Mouse (Mus musculus) midbrain, embryonic 13.5 days (tissue): ENCODE measurements around the gene Foxn3. TPM values are rescaled to one million over a fixed set of nuclear protein-coding genes. Genes with fewer than 3 reads are reported as not detected.
A peak's percentile ranks its signal among the peaks of the same experiment; 100 is the strongest.

Experiments used
- ATAC-seq: fragments of 200-750 bp; cut with Nextera tagmentation; 2 replicates; pipeline ENCODE4 v1.8.0; 2017; ENCODE audit warnings: mild to moderate bottlenecking, moderate TSS enrichment, moderate library complexity
- H3K27ac ChIP-seq: fragments of 300-500 bp; sonication (generic); 2 replicates; pipeline ENCODE4 v1.5.1; 2015; ENCODE audit warnings: inconsistent platforms, mild to moderate bottlenecking, moderate library complexity
- H3K27me3 ChIP-seq: fragments of 300-500 bp; sonication (generic); 2 replicates; pipeline ENCODE4 v1.6.1; 2015; ENCODE audit warnings: mild to moderate bottlenecking, inconsistent platforms
- H3K36me3 ChIP-seq: fragments of 300-500 bp; sonication (generic); 2 replicates; pipeline ENCODE4 v1.6.1; 2015; ENCODE audit warnings: mild to moderate bottlenecking, inconsistent platforms
- H3K4me1 ChIP-seq: fragments of 300-500 bp; sonication (generic); replicated peaks from 2 replicates; pipeline ENCODE4 v1.6.1; 2015; ENCODE audit warnings: inconsistent platforms
- H3K4me2 ChIP-seq: fragments of 300-500 bp; sonication (generic); replicated peaks from 2 replicates; pipeline ENCODE4 v1.6.1; 2015; ENCODE audit warnings: moderate library complexity, mild to moderate bottlenecking, inconsistent platforms
- H3K4me3 ChIP-seq: fragments of 300-500 bp; sonication (generic); replicated peaks from 2 replicates; pipeline ENCODE4 v1.5.1; 2015; ENCODE audit warnings: mild to moderate bottlenecking, inconsistent platforms
- H3K9ac ChIP-seq: fragments of 300-500 bp; sonication (generic); replicated peaks from 2 replicates; pipeline ENCODE4 v1.6.1; 2015; ENCODE audit warnings: mild to moderate bottlenecking, inconsistent platforms
- H3K9me3 ChIP-seq: fragments of 300-500 bp; sonication (generic); 2 replicates; pipeline ENCODE4 v1.6.1; 2016; ENCODE audit warnings: mild to moderate bottlenecking, inconsistent platforms
- WGBS: fragments of 180-500 bp; shearing (Covaris S2); methylation state at CpG from one replicate; pipeline ENCODE4 v1.1.7; 2015; 5-methylcytosine and 5-hydroxymethylcytosine counted together
- polyA plus RNA-seq: library from polyadenylated mRNA; unstranded; fragments of >200 nt; fragmentation: Nextera tagmentation; extraction: Ambion mirVana; gene quantifications from 2 replicates; pipeline ENCODE4 v1.2.1, GENCODE M21; 2015

The Foxn3 gene
- polyA plus RNA-seq, 1 experiment from 2014 or later, result 83.7 TPM

DNA sequence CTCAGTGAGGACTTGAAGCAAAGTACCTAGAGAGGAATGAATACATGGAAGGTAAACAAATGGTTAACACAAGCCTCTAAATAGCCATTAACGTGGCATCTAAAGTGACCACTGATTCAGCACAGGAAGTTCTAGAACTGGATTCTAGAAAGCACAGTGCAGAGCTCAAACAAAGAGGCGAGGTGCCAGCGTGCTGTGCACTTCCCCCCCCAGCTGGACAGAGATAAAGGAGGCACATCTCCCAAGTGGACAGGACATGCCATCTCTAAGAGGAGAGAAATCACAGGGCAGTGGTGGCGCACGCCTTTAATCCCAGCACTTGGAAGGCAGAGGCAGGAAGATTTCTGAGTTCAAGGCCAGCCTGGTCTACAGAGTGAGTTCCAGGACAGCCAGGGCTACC is 173.0 kb downstream of the Foxn3 start:
- peaks cover 49% of the 10 kb centered on the region for H3K4me1 ChIP-seq
- H3K9me3 ChIP-seq, result no peaks in the 10 kb centered on the region
- H3K9ac ChIP-seq, result no peak overlapping the region
- H3K4me2 ChIP-seq, result no peak overlapping the region
- H3K4me3 ChIP-seq, result no peak overlapping the region
- no peak for ATAC-seq
- no peak overlapping the region for H3K27ac ChIP-seq
- no peaks in the 10 kb centered on the region; the same call in 1 of the 2 replicates for H3K27me3 ChIP-seq
- peaks cover 22% of the 10 kb centered on the region for H3K36me3 ChIP-seq
- WGBS, result 82% methylated on average over 5 of the region's 5 CpGs

DNA sequence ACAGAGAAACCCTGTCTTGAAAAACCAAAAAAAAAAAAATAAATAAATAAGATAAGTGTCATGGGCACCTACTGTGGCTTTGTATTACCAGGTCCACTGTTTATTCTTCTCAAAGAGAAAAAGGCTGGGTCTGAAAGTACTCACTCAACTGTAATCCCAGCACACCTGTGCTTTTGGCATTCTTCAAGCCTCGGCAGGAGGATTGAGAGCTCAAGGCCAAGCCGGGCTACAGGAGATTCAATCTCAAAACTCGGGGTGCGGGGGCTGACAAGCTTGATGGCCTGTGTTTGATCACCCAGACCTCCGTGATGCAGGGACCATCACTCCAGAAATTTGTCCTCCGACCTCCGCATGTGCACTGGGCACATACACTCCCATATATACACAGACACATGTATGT is 174.1 kb downstream of the Foxn3 start:
- H3K27me3 ChIP-seq, result no peaks in the 10 kb centered on the region
- no peaks in the 10 kb centered on the region for H3K9me3 ChIP-seq
- WGBS, result 94% methylated on average over 7 of the region's 7 CpGs
- H3K4me3 ChIP-seq, result no peak overlapping the region
- H3K4me1 ChIP-seq, result peaks cover 55% of the 10 kb centered on the region
- H3K9ac ChIP-seq, result no peak overlapping the region
- ATAC-seq, result no peak
- H3K36me3 ChIP-seq, result peaks cover 22% of the 10 kb centered on the region
- no peak overlapping the region for H3K27ac ChIP-seq
- no peak overlapping the region for H3K4me2 ChIP-seq

DNA sequence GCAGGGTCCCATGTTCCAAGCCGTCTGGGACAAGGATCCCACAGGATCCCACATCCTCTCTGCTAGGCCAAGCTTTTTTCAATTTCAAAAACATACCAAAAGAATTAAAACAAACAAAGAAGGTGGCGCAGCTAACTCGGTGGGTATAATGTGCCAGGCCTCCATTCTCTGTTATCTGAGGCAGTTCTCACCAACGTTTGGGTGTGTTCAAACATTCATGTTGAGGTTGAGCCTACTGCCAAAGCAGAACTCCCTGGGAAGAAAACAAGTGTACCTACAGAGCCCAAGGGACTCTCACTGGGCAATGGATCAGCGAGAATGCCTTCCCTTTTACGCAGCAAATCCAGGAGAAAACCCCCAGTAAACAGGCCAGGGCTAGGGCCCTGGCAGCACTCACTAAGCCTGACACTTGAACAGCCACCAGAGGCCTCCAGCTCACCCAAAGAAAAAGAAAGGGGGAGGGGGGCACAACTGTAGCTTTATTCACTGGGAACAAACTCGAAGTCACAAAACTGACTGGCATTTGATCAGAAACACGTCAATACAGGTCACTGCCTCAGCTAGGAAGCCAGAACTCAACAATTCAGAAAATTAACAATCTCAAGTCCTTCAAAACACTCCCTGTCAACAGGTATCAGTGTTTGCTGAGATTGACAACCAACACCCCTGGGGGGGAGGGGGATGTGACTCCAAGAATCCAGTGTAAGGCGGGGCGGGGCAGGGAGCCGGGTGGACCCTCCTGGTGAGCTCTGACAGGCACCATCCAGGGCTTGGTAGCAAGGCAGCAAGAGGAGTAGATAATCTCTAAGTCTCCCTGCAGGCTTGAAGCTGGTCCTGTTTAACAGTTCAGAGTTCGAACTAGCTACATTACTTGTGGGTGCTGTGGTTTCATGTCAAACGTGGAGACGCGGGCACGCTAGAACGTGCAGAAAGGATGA is 177.2 kb downstream of the Foxn3 start:
- no peaks in the 10 kb centered on the region for H3K27me3 ChIP-seq
- no peak for ATAC-seq
- H3K27ac ChIP-seq, result no peak overlapping the region
- H3K4me2 ChIP-seq, result no peak overlapping the region
- no peaks in the 10 kb centered on the region for H3K9me3 ChIP-seq
- H3K9ac ChIP-seq, result no peak overlapping the region
- H3K4me3 ChIP-seq, result no peak overlapping the region
- peaks cover 37% of the 10 kb centered on the region for H3K36me3 ChIP-seq
- WGBS, result 61% methylated on average over 17 of the region's 17 CpGs
- H3K4me1 ChIP-seq, result peaks cover 39% of the 10 kb centered on the region

DNA sequence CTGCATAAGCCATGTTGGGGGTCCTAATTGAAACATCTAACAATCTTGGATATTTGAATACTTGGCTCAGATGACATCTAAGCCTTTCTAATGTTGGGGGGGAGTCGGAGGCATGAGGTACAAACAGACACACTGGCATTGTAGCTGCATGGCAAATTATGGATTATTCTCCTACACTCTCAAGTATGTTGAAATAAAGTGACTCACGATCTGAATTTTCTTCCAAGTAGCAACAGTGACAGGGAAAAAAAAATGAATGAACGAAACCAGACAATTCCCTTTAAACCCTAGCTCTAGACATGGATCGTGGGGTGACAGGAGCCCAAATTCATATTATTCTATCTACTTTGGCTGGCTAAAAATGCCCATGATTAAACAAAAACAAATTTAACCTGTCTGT is 178.3 kb downstream of the Foxn3 start:
- Histone ChIP-seq H3K27me3 (no peaks in the 10 kb centered on the region), H3K4me2 (no peak overlapping the region), H3K9me3 (no peaks in the 10 kb centered on the region), H3K27ac (no peak overlapping the region), H3K4me1 (peaks cover 39% of the 10 kb centered on the region), H3K4me3 (no peak overlapping the region), H3K9ac (no peak overlapping the region), H3K36me3 (peaks cover 39% of the 10 kb centered on the region)
- ATAC-seq, result no peak
- WGBS, result 92% methylated on average over 4 of the region's 4 CpGs

DNA sequence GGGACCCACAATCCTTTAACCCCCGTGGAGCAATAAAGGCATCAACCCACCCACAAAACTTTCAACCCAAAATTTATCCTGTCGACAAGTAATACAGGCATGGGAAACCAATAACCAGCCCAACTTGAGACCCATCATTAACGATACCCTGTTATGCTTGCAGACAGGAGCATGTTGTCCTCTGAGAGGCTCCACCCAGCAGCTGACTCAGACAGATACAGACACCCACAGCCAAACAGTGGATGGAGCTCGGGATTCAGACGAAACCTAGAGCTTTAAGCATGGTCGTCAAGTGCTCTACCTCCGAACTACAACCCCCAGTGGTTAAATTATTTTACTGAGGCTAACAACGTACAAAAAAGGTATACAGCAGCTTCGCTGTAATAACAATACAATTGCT is 182.1 kb downstream of the Foxn3 start:
- Histone ChIP-seq H3K4me2 (no peak overlapping the region), H3K4me1 (peaks cover 59% of the 10 kb centered on the region), H3K27ac (no peak overlapping the region), H3K9me3 (no peaks in the 10 kb centered on the region), H3K36me3 (peaks cover 17% of the 10 kb centered on the region), H3K27me3 (no peaks in the 10 kb centered on the region), H3K4me3 (no peak overlapping the region), H3K9ac (no peak overlapping the region)
- ATAC-seq, result no peak
- WGBS, result 94% methylated on average over 9 of the region's 9 CpGs

DNA sequence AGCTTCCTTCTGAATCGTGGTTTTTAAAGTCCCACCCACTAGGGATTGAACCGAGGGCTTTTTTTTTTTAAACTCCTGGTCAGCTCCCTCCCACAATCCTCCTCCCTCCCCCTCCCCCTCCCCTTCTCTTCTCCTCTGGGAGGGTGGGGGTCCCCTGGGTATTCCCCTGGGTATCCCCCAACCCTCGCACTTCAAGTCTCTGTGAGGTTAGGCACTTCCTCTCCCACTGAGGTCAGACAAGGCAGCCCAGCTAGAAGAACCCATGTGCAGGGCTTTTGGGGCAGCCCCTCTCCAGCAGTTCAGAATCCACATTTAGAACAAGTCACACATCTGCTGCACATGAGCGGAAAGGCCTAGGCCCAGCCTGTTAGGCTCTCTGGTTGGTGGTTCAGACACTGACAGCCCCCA is 182.5 kb downstream of the Foxn3 start:
- Histone ChIP-seq H3K27me3 (no peaks in the 10 kb centered on the region), H3K4me2 (no peak overlapping the region), H3K4me3 (no peak overlapping the region), H3K9ac (no peak overlapping the region), H3K27ac (no peak overlapping the region), H3K4me1 (peaks cover 59% of the 10 kb centered on the region), H3K36me3 (peaks cover 17% of the 10 kb centered on the region), H3K9me3 (no peaks in the 10 kb centered on the region)
- WGBS, result 65% methylated on average over 4 of the region's 4 CpGs
- ATAC-seq, result no peak

DNA sequence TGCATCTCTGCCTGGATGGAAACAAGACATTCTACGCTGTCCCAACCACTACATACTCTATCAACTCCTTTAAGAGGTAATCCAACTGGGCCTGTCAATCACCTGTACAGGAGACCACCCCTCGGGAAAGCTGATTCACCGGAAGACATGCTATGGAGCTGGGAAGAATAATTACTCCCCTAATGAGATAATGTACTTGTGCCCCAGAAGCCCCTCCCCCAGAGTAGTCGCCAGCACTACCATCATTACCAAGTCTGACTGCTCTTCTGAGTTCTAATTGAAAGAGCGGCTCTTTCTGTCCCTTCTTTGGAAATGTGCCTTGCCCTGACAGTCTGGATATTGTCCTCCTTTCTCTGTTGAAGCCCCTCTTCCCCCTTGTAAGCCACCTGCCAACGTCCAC is 183.3 kb downstream of the Foxn3 start:
- no peak for ATAC-seq
- H3K27ac ChIP-seq, result no peak overlapping the region
- WGBS, result 60% methylated on average over 6 of the region's 6 CpGs
- no peak overlapping the region for H3K4me3 ChIP-seq
- H3K9me3 ChIP-seq, result no peaks in the 10 kb centered on the region
- no peak overlapping the region for H3K4me2 ChIP-seq
- peaks cover 17% of the 10 kb centered on the region for H3K36me3 ChIP-seq
- H3K4me1 ChIP-seq, result peaks cover 60% of the 10 kb centered on the region
- H3K27me3 ChIP-seq, result no peaks in the 10 kb centered on the region
- H3K9ac ChIP-seq, result no peak overlapping the region

DNA sequence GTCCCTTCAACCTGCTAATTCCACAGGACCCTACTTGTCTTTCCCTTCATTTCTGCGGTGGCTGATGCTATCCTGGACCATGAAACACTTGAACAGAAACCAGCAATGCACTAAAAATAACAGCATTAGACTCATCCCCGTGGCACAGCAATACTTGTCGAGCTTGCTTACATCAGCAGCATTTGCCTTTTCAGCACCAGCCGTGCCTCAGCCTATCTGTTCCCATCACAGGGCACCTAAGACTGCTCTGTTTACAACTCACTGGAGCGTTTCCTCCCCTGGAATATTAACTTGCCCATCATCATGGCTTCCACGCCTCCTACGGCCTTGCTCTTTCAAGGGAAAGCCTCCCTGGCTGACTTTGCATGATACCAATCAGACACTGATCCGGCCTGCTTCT is 185.1 kb downstream of the Foxn3 start:
- H3K9ac ChIP-seq, result no peak overlapping the region
- peaks cover 60% of the 10 kb centered on the region for H3K4me1 ChIP-seq
- H3K9me3 ChIP-seq, result no peaks in the 10 kb centered on the region
- H3K36me3 ChIP-seq, result peaks cover 29% of the 10 kb centered on the region
- ATAC-seq, result no peak
- 0 out of 2 replicates have a peak overlapping the region, but pooled peaks have one; percentile 32 for H3K27ac ChIP-seq
- H3K4me2 ChIP-seq, result no peak overlapping the region
- no peaks in the 10 kb centered on the region for H3K27me3 ChIP-seq
- WGBS, result 68% methylated on average over 8 of the region's 8 CpGs
- H3K4me3 ChIP-seq, result no peak overlapping the region

DNA sequence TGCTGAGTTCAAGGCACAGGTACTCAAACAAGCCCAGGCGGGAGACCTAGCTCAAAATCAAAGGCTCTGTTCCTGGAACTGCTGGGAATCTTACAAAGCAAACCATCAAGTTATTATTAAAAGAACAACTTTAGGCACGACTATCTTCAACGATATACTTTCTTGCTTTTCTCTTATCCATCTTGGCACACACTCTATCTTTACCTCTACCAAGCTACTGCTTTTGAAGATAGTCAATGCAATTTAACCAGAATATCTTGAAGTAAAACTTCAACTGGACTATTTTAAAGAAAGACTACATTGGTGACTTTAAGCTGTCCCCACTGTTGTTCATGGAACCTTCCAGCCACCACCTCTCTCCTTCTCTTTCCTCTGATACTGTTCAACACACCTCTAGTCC is 185.7 kb downstream of the Foxn3 start:
- no peaks in the 10 kb centered on the region for H3K27me3 ChIP-seq
- no peak overlapping the region for H3K9ac ChIP-seq
- peaks cover 28% of the 10 kb centered on the region for H3K36me3 ChIP-seq
- H3K4me2 ChIP-seq, result no peak overlapping the region
- H3K9me3 ChIP-seq, result no peaks in the 10 kb centered on the region
- no peak for ATAC-seq
- no peak overlapping the region for H3K4me3 ChIP-seq
- WGBS, result 81% methylated on average over 3 of the region's 3 CpGs
- H3K27ac ChIP-seq, result no peak overlapping the region
- H3K4me1 ChIP-seq, result peaks cover 60% of the 10 kb centered on the region

DNA sequence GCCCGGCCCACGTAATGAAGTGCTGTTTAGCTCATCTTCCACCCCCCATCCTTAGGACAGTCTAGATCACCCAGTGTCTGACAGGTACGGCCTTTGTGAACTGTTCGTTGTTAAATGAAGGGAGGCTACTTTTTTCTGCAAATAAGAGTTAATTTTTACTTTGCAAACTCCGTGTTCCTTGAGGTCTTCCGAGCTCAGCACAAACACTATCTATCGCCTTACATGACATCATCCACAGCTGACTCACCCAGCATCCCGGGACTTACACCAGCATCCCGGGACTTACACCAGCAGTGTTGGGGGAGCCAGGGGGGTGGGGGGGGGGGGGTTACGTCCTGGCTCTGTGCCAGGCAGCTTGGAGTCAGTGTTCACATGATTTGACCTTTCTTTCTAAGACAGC is 186.3 kb downstream of the Foxn3 start:
- H3K4me2 ChIP-seq, result no peak overlapping the region

DNA sequence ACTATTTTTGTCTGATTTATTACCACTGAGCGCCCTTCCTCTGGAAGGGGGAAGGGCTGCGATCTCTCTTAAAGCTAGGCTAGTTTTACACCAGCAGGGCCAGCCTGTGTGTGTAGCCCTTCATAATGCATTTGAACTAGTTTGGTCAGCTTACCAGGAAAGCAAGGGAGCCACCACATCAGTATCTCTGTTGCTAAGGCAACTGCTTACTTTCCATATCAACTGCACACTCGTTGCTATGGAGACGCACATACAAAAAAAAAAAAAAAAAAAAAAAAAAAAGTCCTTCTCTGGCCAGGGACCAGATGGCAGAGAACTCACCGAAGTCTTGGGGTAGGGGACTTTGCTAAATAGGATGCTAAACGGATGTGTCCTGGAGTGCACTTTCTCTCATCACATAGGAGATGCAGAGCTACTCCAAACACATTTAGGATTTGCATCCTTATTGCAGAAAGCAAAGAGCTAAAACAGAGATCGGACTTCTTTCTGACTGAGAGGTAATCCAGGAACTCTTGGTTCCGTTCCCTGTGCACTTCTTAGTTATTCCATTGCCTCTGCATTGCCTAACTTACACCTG is 187.4 kb downstream of the Foxn3 start:
- H3K36me3 ChIP-seq, result peaks cover 12% of the 10 kb centered on the region
- peak overlapping the region; percentile 56; the same call in 1 of the 2 replicates for H3K27ac ChIP-seq
- WGBS, result 54% methylated on average over 8 of the region's 8 CpGs
- peak; percentile 66 for ATAC-seq
- H3K4me3 ChIP-seq, result no peak overlapping the region
- no peak overlapping the region for H3K9ac ChIP-seq
- H3K4me2 ChIP-seq, result no peak overlapping the region
- no peaks in the 10 kb centered on the region for H3K27me3 ChIP-seq
- no peaks in the 10 kb centered on the region for H3K9me3 ChIP-seq
- H3K4me1 ChIP-seq, result peaks cover 62% of the 10 kb centered on the region

More for the DNA sequence above, 186.3 kb downstream of the Foxn3 start:
- Histone ChIP-seq H3K9me3 (no peaks in the 10 kb centered on the region), H3K4me1 (peaks cover 60% of the 10 kb centered on the region), H3K36me3 (peaks cover 22% of the 10 kb centered on the region), H3K4me3 (no peak overlapping the region), H3K27me3 (no peaks in the 10 kb centered on the region), H3K9ac (no peak overlapping the region), H3K27ac (no peak overlapping the region)
- ATAC-seq, result no peak
- WGBS, result 85% methylated on average over 10 of the region's 10 CpGs

DNA sequence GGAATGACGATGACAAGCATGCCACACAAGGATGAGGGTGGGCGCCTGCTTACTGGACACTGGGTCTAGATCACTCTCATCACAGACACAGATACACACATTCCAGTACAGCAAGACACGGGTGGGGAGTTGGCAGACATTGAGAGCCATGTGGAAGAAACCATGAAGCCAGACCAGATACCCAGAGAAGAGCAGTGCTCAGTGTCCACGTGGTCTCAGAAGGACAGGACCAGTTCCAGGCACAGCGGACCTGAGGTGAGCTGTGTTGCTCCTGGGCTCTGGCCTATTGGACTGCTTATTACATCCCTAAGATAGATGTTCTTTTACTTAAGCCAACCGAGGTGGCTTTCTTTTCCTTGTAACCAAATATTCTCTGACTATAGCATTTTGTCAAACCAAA is 188.0 kb downstream of the Foxn3 start:
- Histone ChIP-seq H3K4me2 (no peak overlapping the region), H3K36me3 (peaks cover 12% of the 10 kb centered on the region), H3K9me3 (no peaks in the 10 kb centered on the region), H3K27ac (peak overlapping the region; percentile 56; the same call in 1 of the 2 replicates), H3K9ac (no peak overlapping the region), H3K4me1 (peaks cover 63% of the 10 kb centered on the region), H3K27me3 (no peaks in the 10 kb centered on the region), H3K4me3 (no peak overlapping the region)
- WGBS, result 92% methylated on average over 6 of the region's 6 CpGs
- ATAC-seq, result peak; percentile 31; the same call in 1 of the 2 replicates
